Mouse (Mus musculus) forebrain, embryonic 11.5 days (tissue): Measurements from ENCODE around the gene Kmt5a. TPM values are rescaled to one million over a fixed set of nuclear protein-coding genes. Genes with fewer than 3 reads are reported as not detected.
"Not testable (repeated sequence)": the region's sequence is repeated elsewhere in the genome, so short reads cannot be mapped to it uniquely, and the experiment has no call there.

Source experiments
- ATAC-seq: fragments of 200-750 bp; cut with Nextera tagmentation; replicated peaks from 2 replicates; pipeline ENCODE4 v1.8.0; 2017; ENCODE audit warnings: moderate TSS enrichment; ENCODE audit not compliant: low FRiP score
- DNase-seq: peaks from one replicate; pipeline ENCODE4 v3.0.0-alpha.2; 2017; ENCODE audit warnings: low spot score
- H3K27ac ChIP-seq: fragments of 300-500 bp; sonication (generic); 2 replicates; pipeline ENCODE4 v1.5.1; 2014; ENCODE audit warnings: low read depth, low read length
- H3K27me3 ChIP-seq: fragments of 300-500 bp; sonication (generic); 2 replicates; pipeline ENCODE4 v1.6.1; 2014; ENCODE audit warnings: mild to moderate bottlenecking, low read length, mixed read lengths; ENCODE audit not compliant: control insufficient read depth, insufficient read depth
- H3K36me3 ChIP-seq: fragments of 300-500 bp; sonication (generic); 2 replicates; pipeline ENCODE4 v1.6.1; 2014; ENCODE audit warnings: mild to moderate bottlenecking, low read length, moderate library complexity, mixed read lengths; ENCODE audit not compliant: control insufficient read depth, insufficient read depth
- H3K4me1 ChIP-seq: fragments of 300-500 bp; sonication (generic); replicated peaks from 2 replicates; pipeline ENCODE4 v1.6.1; 2014; ENCODE audit warnings: low read length, mixed read lengths; ENCODE audit not compliant: control insufficient read depth, insufficient read depth
- H3K4me2 ChIP-seq: fragments of 300-500 bp; sonication (generic); 2 replicates; pipeline ENCODE4 v1.6.1; 2014; ENCODE audit warnings: low read depth, mild to moderate bottlenecking, low read length, moderate library complexity, mixed read lengths; ENCODE audit not compliant: severe bottlenecking
- H3K4me3 ChIP-seq: fragments of 300-500 bp; sonication (generic); 2 replicates; pipeline ENCODE4 v1.5.1; 2014; ENCODE audit warnings: low read depth, low read length
- H3K9ac ChIP-seq: fragments of 300-500 bp; sonication (generic); 2 replicates; pipeline ENCODE4 v1.6.1; 2014; ENCODE audit warnings: low read length
- H3K9me3 ChIP-seq: fragments of 300-500 bp; sonication (generic); 2 replicates; pipeline ENCODE4 v1.6.1; 2016; ENCODE audit warnings: low read length, mixed read lengths; ENCODE audit not compliant: control insufficient read depth
- WGBS: fragments of 180-500 bp; shearing (Covaris S2); extraction: QIAGEN DNeasy Blood & Tissue Kit; methylation state at CpG from one replicate; pipeline ENCODE4 v1.1.7; 2014; 5-methylcytosine and 5-hydroxymethylcytosine counted together
- polyA plus RNA-seq: library from polyadenylated mRNA; unstranded; fragments of >200 nt; fragmentation: Nextera tagmentation; extraction: Ambion mirVana; gene quantifications from 2 replicates; pipeline ENCODE4 v1.2.1, GENCODE M21; 2014

Kmt5a gene
- polyA plus RNA-seq, 1 experiment from 2014 or later = 120 TPM

GRCm38 (mm10) chr5:124496614-124497514, 57.1 kb downstream of the Kmt5a start:
- ATAC-seq = no peak
- 82% methylated on average over 15 of the region's 15 CpGs for WGBS

GRCm38 (mm10) chr5:124498221-124498876, 58.6 kb downstream of the Kmt5a start:
- Histone ChIP-seq H3K27ac (no peak overlapping the region), H3K36me3 (no peaks in the 10 kb centered on the region; the same call in 1 of the 2 replicates)

More at GRCm38 (mm10) chr5:124496614-124497514, 57.1 kb downstream of the Kmt5a start:
- Histone ChIP-seq H3K4me2 (no peak overlapping the region), H3K36me3 (no peaks in the 10 kb centered on the region; the same call in 1 of the 2 replicates), H3K9me3 (no peaks in the 10 kb centered on the region), H3K27me3 (no peaks in the 10 kb centered on the region), H3K4me1 (no peaks in the 10 kb centered on the region), H3K9ac (no peak overlapping the region), H3K4me3 (no peak overlapping the region), H3K27ac (no peak overlapping the region)
- no peak for DNase-seq

GRCm38 (mm10) chr5:124499001-124499400, 59.3 kb downstream of the Kmt5a start:
- no peak for ATAC-seq
- H3K36me3 ChIP-seq = no peaks in the 10 kb centered on the region; the same call in 1 of the 2 replicates
- H3K27ac ChIP-seq = no peak overlapping the region
- DNase-seq = no peak
- no peak overlapping the region for H3K4me2 ChIP-seq
- H3K4me3 ChIP-seq = no peak overlapping the region
- no peaks in the 10 kb centered on the region for H3K4me1 ChIP-seq
- WGBS = 19% methylated on average over 5 of the region's 5 CpGs
- no peaks in the 10 kb centered on the region for H3K9me3 ChIP-seq
- no peak overlapping the region for H3K9ac ChIP-seq
- H3K27me3 ChIP-seq = no peaks in the 10 kb centered on the region

More at GRCm38 (mm10) chr5:124498221-124498876, 58.6 kb downstream of the Kmt5a start:
- Histone ChIP-seq H3K4me2 (no peak overlapping the region), H3K27me3 (no peaks in the 10 kb centered on the region), H3K9ac (no peak overlapping the region), H3K4me3 (no peak overlapping the region), H3K9me3 (no peaks in the 10 kb centered on the region), H3K4me1 (no peaks in the 10 kb centered on the region)
- 77% methylated on average over 9 of the region's 9 CpGs for WGBS
- DNase-seq (no peak), ATAC-seq (no peak)

GRCm38 (mm10) chr5:124500037-124500436, 60.3 kb downstream of the Kmt5a start:
- ATAC-seq, H3K27me3 ChIP-seq, H3K4me2 ChIP-seq, H3K36me3 ChIP-seq, H3K9me3 ChIP-seq, H3K27ac ChIP-seq, DNase-seq, H3K4me1 ChIP-seq, H3K9ac ChIP-seq, H3K4me3 ChIP-seq: not testable (repeated sequence)
- 80% methylated on average over 2 of the region's 4 CpGs for WGBS

- Histone ChIP-seq H3K36me3 (no peaks in the 10 kb centered on the region; the same call in 1 of the 2 replicates), H3K27ac (no peak overlapping the region), H3K4me2 (no peak overlapping the region), H3K4me3 (no peak overlapping the region), H3K27me3 (no peaks in the 10 kb centered on the region), H3K9me3 (no peaks in the 10 kb centered on the region), H3K4me1 (no peaks in the 10 kb centered on the region), H3K9ac (no peak overlapping the region)
- 91% methylated on average over 3 of the region's 3 CpGs for WGBS
- DNase-seq (no peak), ATAC-seq (no peak)
Measured at GRCm38 (mm10) chr5:124500573-124500972, 60.8 kb downstream of the Kmt5a start.

GRCm38 (mm10) chr5:124501541-124501940, 61.8 kb downstream of the Kmt5a start:
- no peak overlapping the region for H3K4me2 ChIP-seq
- WGBS = 93% methylated on average over 10 of the region's 10 CpGs
- H3K9me3 ChIP-seq = no peaks in the 10 kb centered on the region
- no peaks in the 10 kb centered on the region for H3K27me3 ChIP-seq
- no peaks in the 10 kb centered on the region; the same call in 1 of the 2 replicates for H3K36me3 ChIP-seq
- no peak overlapping the region for H3K27ac ChIP-seq
- no peak overlapping the region for H3K9ac ChIP-seq
- ATAC-seq (no peak), DNase-seq (no peak)
- H3K4me3 ChIP-seq = no peak overlapping the region
- no peaks in the 10 kb centered on the region for H3K4me1 ChIP-seq

- Histone ChIP-seq H3K9me3 (no peaks in the 10 kb centered on the region), H3K36me3 (no peaks in the 10 kb centered on the region; the same call in 1 of the 2 replicates)
Measured at GRCm38 (mm10) chr5:124503742-124504141, 64.0 kb downstream of the Kmt5a start.

GRCm38 (mm10) chr5:124505235-124505634, 65.5 kb downstream of the Kmt5a start:
- 92% methylated on average over 4 of the region's 4 CpGs for WGBS
- Histone ChIP-seq H3K4me2 (no peak overlapping the region), H3K27ac (no peak overlapping the region), H3K4me1 (no peaks in the 10 kb centered on the region), H3K9me3 (no peaks in the 10 kb centered on the region), H3K27me3 (no peaks in the 10 kb centered on the region), H3K9ac (no peak overlapping the region), H3K4me3 (no peak overlapping the region), H3K36me3 (no peaks in the 10 kb centered on the region; the same call in 1 of the 2 replicates)
- ATAC-seq = no peak
- DNase-seq = no peak

More at GRCm38 (mm10) chr5:124503742-124504141, 64.0 kb downstream of the Kmt5a start:
- no peak overlapping the region for H3K4me2 ChIP-seq
- ATAC-seq (no peak), DNase-seq (no peak)
- no peak overlapping the region for H3K27ac ChIP-seq
- no peak overlapping the region for H3K4me3 ChIP-seq
- no peaks in the 10 kb centered on the region for H3K27me3 ChIP-seq
- no peak overlapping the region for H3K9ac ChIP-seq
- no peaks in the 10 kb centered on the region for H3K4me1 ChIP-seq
- 63% methylated on average over 14 of the region's 14 CpGs for WGBS
